Mouse (Mus musculus) spleen, postnatal 14 days (tissue): ENCODE data around the gene Traf7.

Source experiments
- DNase-seq, 2 experiments: peaks; one replicate each; pipeline ENCODE4 v3.0.0; 2021 to 2022; ENCODE audit warnings: low spot score in 2 of 2

Traf7 gene

DNA sequence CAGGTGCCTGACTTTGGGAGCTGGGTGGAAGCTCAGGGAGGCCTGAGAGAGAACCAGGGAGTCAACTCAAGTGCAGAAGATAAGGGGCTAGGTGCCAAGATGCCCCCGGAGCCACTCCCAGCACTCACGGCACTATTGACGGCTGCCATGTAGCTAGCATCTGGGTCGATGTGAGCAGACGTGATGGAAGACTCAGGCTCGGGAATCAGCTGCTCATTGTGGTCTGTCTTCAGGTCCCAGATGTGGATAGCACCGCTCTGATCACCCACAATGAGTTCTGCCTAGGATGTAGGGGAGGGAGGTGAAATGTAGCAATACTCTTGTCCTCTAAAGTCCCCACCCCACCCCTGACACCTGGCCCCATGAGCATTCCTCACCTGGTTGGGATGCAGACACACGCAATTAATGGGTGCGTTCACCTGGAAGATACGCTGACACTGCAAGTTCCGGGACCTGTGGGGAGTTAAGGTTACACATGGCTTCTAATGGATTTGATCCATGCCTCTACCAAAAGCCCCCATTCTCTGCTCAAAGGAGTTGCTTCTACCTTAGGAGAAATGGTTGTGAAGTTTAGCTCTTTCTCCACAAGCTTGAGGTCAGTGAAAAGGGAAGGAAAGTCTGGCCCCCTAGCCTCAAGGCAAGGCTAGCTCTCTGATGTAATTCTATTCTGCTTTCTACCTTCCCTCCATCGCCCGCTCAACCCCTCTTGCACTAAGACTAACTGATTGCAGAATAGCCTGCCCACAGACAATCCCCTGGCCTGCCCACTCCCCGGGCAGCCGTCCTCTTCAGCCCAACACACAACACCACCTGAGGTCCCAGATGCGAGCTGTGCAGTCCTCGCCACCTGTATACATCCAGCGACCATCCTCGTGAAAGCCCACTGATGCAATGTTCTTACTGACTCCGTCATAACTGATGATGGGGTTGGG, 50.4 kb downstream of the Traf7 start:
- DNase-seq: no peak

DNA sequence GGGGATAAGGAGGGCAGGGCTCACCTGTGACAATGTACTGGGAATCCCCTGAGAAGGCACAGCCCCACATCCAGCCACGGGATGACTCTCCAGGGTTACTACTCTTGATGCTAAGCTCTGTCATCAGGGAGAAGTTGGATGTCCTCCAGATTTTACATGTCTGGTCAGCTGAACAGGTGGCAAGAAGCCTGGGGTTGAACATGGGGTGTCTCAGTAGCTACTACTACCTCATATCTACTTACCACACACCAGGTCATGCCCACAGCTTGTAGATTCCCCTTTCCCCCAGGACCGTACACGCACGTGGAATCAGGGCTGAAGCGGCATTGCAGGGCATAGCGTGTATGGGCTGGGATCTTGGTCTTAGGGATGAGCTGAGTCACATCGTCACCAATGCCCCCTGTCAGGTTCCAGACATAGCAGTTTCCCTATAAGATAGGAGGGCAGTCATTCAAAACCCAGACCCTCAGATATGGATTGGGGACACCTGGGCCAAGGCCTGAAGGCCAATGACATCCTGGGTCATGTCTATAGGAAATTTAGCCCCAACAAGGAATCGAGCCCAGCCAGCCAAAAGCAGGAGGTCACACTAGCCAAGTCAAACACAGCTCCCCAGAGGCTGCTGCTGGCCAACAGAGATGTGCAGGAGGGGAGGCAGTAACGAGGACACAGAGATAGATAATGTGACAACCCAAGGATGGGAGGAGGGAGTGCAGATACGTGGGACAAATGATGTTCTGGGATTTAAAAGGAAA, 51.5 kb downstream of the Traf7 start:
- DNase-seq: no peak

DNA sequence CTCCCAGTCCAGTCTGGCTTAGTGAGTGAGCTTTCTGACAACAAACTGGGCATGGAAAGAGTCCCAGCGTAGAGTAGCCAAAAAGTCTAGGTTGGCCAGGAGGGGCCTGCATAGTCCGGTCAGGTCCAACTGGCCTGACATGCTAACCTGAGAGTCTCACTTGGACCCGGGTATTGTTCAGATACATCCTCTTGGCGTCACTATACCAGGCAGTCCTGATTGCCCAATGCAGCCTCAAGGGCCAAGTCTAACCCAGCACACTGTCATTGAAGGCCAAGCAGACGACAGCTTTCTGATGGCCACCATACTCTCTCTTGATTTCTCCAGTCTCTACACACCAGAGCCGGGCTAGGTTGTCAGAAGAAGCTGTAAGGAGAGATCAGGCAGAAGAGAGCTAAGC, 52.2 kb downstream of the Traf7 start:
- no peak for DNase-seq

DNA sequence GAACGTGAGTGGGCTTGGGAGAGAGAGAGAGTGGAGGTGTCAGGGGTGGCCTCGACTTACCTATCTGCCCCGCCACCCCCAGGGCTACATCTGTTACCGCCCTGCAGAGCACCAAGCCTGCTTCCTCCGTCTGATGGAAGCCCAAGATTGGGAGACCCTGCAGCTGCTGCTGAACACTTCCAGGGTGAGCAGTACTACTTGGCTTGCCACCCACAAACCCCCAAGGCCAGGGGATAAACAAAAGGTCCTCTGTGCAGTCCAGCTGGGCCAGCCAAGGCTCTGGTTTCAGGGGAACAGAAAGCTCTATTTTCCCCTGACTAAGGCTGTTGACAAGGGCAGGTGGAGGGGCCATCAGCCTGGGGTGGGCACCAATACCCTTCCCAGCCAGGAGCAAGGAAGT, 53.2 kb downstream of the Traf7 start:
- DNase-seq: no peak

DNA sequence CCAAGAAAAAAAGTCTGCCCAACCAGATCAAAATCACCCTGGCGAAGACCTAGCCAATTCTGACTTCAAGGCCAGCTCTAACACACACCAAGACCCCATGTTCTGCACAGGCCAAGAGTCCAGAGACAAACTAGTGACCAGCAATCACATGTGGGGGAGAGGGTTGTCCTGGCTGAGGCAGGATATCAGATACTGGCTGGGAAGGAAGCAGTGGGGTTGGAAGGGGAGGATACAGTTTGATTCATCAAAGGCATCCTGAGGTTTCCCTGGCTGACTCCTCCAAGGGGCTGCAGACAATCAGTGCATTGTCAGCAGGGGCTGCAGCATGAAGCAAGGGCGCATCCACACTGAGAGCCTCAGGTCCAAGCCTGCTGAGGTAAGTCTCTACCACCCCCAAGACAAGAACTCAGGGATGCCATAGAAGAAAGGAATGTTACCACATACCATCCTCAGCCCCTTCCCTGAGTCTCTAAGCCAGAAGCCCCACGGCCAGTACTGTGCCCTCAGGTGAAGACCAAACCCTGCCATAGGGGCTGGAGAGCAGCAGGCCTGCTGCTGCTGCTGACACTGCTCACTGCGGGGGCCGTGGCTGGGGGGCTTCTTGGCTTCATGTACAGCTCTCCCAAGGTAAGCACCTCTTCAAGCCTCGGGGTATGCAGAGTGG, 54.0 kb downstream of the Traf7 start, which contains the start of gene Bricd5:
Gene Bricd5 (plus strand): TSS at position 273 of the 664 bp plus-strand sequence.
- no peak for DNase-seq

DNA sequence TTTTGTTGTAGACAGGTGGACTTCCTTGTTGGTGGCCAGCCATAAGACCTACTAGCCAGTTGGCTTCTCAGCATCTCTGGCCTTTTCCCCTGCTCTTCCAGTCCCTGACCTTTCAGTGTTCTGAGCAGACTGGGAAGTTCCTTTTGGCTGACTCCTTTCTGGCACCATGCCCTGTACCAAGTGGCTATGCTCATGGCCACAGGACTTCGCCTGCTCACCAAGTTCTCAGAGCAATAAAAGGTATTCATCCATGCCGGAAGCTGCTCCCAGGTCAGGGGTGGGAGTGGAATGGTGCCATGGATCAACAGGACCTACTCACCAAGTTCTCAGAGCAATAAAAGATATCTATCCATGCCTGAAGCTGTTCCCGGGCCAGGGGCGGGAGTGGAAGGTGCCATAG, 55.2 kb downstream of the Traf7 start:
- DNase-seq: no peak

DNA sequence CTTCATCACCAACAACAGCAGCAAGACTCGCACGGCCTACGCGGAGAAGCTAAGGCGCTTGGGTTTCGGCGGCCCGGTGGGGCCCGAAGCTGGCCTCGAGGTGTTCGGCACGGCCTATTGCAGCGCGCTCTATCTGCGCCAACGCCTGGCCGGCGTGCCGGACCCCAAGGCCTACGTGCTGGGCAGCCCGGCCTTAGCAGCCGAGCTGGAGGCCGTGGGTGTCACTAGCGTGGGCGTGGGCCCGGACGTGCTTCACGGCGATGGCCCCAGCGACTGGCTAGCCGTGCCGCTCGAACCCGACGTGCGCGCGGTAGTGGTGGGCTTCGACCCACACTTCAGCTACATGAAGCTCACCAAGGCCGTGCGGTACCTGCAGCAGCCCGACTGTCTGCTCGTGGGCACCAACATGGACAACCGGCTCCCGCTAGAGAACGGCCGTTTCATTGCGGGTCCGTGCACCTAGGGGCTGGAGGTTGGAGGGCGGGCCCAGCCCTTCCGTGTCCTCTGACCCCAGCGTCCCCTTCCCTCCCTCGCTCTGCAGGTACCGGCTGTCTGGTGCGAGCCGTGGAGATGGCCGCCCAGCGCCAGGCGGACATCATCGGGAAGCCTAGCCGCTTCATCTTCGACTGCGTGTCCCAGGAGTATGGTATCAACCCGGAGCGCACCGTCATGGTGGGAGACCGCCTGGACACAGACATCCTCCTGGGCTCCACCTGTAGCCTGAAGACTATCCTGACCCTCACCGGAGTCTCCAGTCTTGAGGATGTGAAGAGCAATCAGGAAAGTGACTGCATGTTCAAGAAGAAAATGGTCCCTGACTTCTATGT, 56.8 kb downstream of the Traf7 start:
- DNase-seq: peak; percentile 25 to 36

DNA sequence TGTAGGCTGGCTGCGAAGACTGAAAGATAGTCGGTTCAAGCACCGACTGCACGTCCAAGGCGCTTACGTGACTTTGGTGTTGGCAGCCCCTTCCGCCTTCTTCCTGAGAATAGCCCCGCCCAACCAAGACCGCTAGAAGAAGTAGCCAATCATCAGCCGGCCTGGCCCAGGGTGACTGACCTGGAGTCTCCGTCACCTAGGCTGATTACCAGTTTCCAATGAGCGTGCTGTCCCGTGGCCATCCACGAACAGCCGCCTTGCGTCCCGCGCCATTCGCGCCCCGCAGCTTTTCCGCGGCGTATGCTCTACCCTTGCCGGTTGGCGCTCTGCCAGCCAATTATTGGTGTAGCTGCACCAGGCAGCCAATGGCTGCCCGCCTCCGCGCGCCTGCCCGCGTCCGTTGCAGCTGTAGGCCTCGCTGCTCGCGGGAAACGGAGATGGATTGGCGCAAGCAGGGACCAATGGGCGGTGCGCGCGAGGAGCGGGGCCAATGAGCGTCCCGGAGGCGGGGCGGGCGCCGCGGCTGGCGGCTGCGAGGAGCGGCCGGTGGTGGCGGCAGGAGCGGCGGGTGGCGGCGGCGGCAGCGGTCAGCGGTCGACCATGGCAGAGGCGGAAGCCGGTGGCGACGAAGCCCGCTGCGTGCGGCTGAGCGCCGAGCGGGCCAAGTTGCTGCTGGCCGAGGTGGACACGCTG, 57.7 kb downstream of the Traf7 start, which contains the start of the genes E4f1 and Pgp:
Gene E4f1 (minus strand): TSS at position 404 of the 693 bp plus-strand sequence.
Gene Pgp (plus strand): TSS at position 483 of the 693 bp plus-strand sequence.
- DNase-seq: peak; percentile 94 to 98

DNA sequence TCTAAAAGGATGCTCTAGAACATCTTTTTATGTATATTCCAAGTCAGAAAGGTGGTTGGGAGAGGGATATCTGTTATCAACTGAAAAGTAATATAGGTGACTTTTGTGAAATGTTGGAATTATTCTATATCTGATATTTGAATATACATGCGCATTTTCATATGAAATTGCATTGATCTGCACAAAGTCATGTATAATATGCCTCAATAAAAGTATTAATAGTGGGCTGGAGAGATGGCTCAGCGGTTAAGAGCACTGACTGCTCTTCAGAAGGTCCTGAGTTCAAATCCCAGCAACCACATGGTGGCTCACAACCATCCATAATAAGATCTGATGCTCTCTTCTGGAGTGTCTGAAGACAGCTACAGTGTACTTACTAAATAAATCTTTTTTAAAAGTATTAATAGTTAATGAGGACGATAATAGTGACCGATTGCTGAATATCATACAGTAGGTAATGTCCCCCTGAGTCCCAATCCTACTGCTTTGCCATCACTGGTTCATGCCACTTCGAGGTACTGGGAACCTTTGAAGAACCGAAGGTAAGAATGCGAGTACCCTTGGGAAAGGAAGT, 58.3 kb downstream of the Traf7 start:
- DNase-seq: no peak

DNA sequence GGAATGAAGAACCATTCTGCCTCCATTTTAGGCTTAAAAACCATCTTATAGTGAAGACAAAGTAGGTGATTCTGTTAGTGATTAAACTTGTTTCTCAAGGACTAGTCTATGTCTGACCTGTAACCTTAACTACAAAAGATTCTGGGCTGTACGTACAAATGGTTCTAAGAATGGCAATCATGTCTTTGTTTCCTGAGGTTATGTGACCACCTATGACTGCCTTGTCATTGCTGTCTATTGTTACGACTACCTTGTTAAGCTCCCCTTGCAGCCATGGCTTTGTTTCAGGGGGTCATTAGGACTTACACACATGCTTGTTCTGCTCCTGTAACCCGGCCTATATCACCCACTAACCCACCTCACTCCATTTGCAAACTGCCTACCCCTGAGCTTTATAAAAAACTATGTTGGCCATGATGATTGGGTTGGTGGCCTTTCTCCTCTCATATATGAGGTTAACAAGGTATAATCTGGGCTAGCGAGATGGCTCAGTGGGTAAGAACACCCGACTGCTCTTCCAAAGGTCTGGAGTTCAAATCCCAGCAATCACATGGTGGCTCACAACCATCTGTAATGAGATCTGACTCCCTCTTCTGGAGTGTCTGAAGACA, 59.0 kb downstream of the Traf7 start:
- DNase-seq: no peak

DNA sequence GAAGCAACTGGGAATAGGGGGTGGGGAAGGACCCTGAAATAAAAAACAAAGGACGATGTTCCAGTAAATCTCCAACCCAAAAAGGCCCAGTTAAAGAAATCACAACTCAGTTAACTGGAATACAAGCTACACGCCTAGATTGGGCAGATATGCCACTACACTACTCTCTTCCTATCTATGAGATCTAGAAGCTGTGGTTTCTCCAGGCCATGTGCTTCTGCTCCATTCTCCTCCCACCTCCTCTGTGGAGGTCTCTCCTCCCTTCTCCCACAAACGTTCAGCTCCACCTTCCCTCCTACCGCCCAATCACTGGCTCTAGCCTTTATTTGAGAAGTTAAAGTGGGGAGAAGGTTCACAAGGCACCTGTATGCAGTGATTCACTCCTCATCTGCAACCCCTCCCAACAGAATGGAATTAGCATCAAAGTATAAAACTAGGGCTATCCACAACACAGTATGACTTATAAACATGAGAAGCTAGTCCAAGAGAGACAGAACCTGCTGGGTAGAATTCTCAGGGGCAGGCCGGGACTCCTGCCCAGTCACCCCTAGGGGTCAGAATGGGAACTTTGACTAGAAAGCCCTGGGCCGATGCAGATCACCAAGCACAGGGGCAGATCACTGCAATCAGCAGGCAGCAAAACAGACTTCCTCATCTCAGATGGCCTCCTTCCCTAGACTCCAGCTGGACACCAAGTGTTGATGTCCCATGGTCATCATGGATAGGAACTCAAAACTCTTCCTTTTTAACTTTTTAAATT, 64.2 kb downstream of the Traf7 start:
- DNase-seq: no peak

DNA sequence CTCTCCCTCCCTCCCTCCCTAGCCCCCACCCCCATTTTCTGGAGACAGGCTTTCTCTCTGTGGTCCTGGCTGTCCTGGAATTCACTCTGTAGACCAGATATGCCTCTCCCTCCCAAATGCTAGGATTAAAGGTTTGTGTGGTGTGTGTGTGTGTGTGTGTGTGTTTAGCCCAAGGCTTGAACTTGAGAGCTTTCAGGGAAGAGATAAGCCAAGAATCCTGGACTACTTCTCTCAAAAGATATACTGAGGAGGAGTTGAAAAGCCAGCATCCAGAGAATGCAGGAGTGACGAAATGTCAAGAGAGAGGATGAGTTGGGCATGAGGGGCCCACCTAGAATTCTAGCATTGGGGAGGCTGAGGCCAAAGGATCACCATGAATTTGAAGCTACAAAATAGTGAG, 64.8 kb downstream of the Traf7 start:
- DNase-seq: no peak

DNA sequence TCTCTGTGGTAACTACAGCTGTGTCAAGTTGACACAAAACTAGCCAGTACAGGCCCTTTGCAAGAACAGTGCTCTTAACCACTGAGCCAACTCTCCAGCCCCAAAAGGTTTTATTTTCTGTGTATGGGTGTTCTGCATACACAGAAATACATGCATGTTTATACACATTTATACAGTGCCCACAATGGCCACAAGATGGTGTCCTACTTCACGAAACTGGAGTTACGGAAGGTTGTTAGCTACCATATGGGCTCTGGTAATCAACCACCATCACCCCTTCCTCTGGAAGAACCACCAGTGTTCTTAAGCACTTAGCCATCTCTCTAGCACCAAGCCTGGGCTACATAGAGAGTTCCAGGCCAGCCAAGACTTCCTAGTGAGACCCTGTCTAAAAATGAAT, 66.2 kb downstream of the Traf7 start:
- DNase-seq: no peak
